Mouse (Mus musculus) cerebellum, postnatal 14 days (tissue): ENCODE measurements around the gene Gapdhs.
"Not testable (repeated sequence)": the region's sequence is repeated elsewhere in the genome, so short reads cannot be mapped to it uniquely, and the experiment has no call there.

Source experiments
- DNase-seq, 2 experiments: peaks; one replicate each; pipeline ENCODE4 v3.0.0; 2021; ENCODE audit warnings: mixed read lengths in 2 of 2

Gapdhs gene

GRCm38 (mm10) chr7:30743617-30744016 lies at the start of gene Gapdhs:
Gapdhs (minus strand) TSS chr7:30743681.
- DNase-seq, result not testable (repeated sequence)

GRCm38 (mm10) chr7:30791921-30792320 lies 48.4 kb upstream of the Gapdhs start:
- no peak for DNase-seq

GRCm38 (mm10) chr7:30790141-30790540 lies 46.7 kb upstream of the Gapdhs start:
- no peak for DNase-seq

GRCm38 (mm10) chr7:30787377-30788022 lies 44.0 kb upstream of the Gapdhs start, which contains the start of gene Krtdap:
Krtdap (plus strand) TSS chr7:30787896.
- no peak for DNase-seq

- peak in 1 of 2 experiments; percentile 10 for DNase-seq
These were observed 42.5 kb upstream of the Gapdhs start for GRCm38 (mm10) chr7:30785721-30786546.

- DNase-seq, result no peak
These were observed 41.7 kb upstream of the Gapdhs start for GRCm38 (mm10) chr7:30785154-30785553.

GRCm38 (mm10) chr7:30782658-30783057 lies 39.2 kb upstream of the Gapdhs start:
- DNase-seq, result no peak

GRCm38 (mm10) chr7:30781792-30782191 lies 38.3 kb upstream of the Gapdhs start:
- DNase-seq, result no peak

- no peak for DNase-seq
These were observed 34.4 kb upstream of the Gapdhs start for GRCm38 (mm10) chr7:30777911-30778310.

- DNase-seq, result no peak
These were observed 33.6 kb upstream of the Gapdhs start for GRCm38 (mm10) chr7:30777081-30777579.

GRCm38 (mm10) chr7:30776104-30776503 lies 32.6 kb upstream of the Gapdhs start:
- DNase-seq, result no peak

GRCm38 (mm10) chr7:30769236-30769635 lies 25.8 kb upstream of the Gapdhs start:
- DNase-seq, result no peak

- no peak for DNase-seq
These were observed 22.9 kb upstream of the Gapdhs start for GRCm38 (mm10) chr7:30766408-30766807.

- no peak for DNase-seq
These were observed 21.7 kb upstream of the Gapdhs start for GRCm38 (mm10) chr7:30765173-30765572.

GRCm38 (mm10) chr7:30763456-30763855 lies 20.0 kb upstream of the Gapdhs start, which contains the start of gene Dmkn:
Dmkn (plus strand) TSS chr7:30763756.
- no peak for DNase-seq

GRCm38 (mm10) chr7:30761769-30762352 lies 18.4 kb upstream of the Gapdhs start:
- DNase-seq, result no peak

- DNase-seq, result peak; percentile 18 to 53
These were observed 15.4 kb upstream of the Gapdhs start for GRCm38 (mm10) chr7:30758853-30759252.

- no peak for DNase-seq
These were observed 13.5 kb upstream of the Gapdhs start for GRCm38 (mm10) chr7:30757001-30757400.

- DNase-seq, result no peak
These were observed 7.7 kb upstream of the Gapdhs start, which contains the start of gene Sbsn for GRCm38 (mm10) chr7:30751086-30751669. Sbsn (plus strand) TSS chr7:30751471.

- DNase-seq, result no peak
These were observed 6.5 kb upstream of the Gapdhs start for GRCm38 (mm10) chr7:30749824-30750606.

- DNase-seq, result no peak
These were observed 4.2 kb upstream of the Gapdhs start for GRCm38 (mm10) chr7:30747525-30748204.
